Mouse (Mus musculus) brain, embryonic 18.5 days (tissue): ENCODE data around the gene Ddah1.

Experiments
- DNase-seq: peaks from one replicate; pipeline ENCODE4 v3.0.0-alpha.2; 2012; ENCODE audit warnings: low read depth, low spot score

Gene Ddah1

GRCm38 (mm10) chr3:145758561-145759378, at the start of gene Ddah1:
Ddah1 (plus strand) TSS chr3:145758675.
- no peak for DNase-seq

- no peak for DNase-seq
Measured at GRCm38 (mm10) chr3:145715923-145716322, 42.6 kb upstream of the Ddah1 start.

- no peak for DNase-seq
Measured at GRCm38 (mm10) chr3:145719660-145720059, 38.8 kb upstream of the Ddah1 start.

DNA sequence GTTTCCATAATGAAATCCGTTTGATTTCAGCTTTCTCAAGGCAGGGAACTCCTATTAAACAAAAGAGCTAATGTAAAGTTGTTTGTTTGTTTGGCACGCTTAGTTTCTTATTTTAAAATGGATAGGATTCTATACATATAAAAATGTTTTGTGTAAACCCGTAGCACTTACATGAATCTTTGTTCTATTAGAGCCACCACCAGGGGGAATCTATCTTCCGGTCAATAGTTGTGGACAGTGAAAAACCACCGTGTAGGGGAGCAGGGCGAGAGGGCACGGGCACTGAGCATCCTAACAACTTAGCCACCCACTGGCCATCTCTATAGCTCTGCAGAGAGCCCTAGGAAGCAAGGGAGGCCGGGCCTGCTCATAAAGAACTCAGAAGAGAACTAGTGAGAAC, 33.4 kb upstream of the Ddah1 start:
- no peak for DNase-seq

DNA sequence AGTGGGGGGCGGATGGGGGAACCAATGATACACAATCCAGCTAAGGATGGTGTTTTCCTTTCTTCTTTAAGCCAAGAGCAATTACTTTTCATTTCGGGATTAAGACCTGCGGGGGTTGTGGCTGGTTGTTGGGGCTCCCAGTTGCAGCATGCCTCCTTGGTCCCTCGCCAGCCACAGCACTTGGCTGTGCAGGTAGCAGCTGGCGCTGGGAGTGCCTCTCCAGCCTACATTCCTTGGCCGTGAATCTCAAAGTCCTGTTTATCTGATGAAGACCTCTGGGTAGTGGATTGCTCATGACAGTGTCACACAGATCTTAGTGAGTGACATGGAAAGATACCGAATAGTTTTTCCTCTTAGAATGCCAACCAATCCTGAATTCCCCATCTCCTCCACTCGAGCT, 30.1 kb upstream of the Ddah1 start:
- DNase-seq: no peak

DNA sequence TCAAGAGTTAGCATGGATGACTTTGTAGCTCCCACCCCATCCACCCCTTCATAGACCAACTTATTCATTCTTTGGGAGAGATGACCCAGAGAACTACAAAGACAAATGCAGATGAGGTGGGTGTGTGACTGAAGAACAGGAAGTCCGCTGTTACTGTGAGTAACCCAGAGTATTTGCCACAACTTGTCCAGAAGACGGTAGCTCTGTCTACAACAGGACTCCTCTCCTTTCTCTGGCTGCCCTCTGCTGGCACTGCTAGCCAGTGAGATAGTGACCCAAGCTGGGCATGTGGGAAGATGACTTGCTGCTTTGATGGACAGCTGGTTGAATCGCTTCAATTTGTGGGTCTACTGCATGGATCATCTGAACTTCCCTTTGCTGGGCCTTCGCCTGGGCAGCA, 28.9 kb upstream of the Ddah1 start:
- DNase-seq: no peak

DNA sequence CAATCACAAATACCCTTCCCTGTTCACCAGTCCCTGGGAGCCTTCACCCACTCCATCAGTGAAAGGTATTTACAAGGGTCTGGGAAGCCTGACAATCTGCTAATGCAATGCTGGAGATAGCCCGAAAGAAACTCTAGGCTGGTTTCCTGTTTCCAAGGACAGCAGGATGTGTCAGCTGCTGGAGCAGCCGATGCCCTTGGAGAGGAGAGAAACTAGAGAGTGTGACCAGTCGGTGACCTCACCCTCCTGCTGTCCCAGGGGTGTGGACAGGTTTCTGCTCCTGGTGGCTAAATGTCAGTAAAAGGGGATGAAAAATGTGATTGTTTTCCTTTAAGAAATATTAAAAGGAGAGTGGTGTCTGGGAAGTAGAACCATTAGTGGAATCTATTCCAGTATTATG, 28.4 kb upstream of the Ddah1 start:
- DNase-seq: no peak

DNA sequence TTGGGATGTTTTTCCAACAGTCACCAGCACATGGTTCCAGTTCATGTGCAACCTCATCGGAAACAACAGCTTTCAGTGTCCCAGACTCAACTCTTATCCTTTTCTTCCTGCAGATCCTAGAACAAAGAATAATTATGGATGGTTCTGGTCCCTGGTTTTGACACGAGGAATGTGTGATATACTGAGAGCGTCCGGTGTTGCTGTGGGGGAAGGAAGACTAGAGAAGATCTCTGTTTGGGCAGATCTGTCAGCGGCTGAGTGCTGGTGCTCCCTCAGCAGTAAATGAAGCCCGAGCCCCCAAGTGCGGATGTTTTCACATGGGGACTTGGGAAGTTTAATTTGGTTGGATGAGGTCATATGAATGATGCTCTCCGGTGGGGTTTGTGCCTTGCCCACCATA, 23.6 kb upstream of the Ddah1 start:
- no peak for DNase-seq

- DNase-seq: no peak
Measured at GRCm38 (mm10) chr3:145736562-145736961, 21.9 kb upstream of the Ddah1 start.

- DNase-seq: no peak
Measured at GRCm38 (mm10) chr3:145738662-145739061, 19.8 kb upstream of the Ddah1 start.

GRCm38 (mm10) chr3:145739904-145740303, 18.6 kb upstream of the Ddah1 start:
- no peak for DNase-seq

- DNase-seq: no peak
Measured at GRCm38 (mm10) chr3:145743050-145743449, 15.4 kb upstream of the Ddah1 start.

- no peak for DNase-seq
Measured at GRCm38 (mm10) chr3:145743476-145744027, 14.9 kb upstream of the Ddah1 start.

GRCm38 (mm10) chr3:145748626-145749025, 9.8 kb upstream of the Ddah1 start:
- DNase-seq: no peak

- DNase-seq: no peak
Measured at GRCm38 (mm10) chr3:145756457-145756856, 2.0 kb upstream of the Ddah1 start.

GRCm38 (mm10) chr3:145757177-145757576, 1.3 kb upstream of the Ddah1 start:
- DNase-seq: no peak

DNA sequence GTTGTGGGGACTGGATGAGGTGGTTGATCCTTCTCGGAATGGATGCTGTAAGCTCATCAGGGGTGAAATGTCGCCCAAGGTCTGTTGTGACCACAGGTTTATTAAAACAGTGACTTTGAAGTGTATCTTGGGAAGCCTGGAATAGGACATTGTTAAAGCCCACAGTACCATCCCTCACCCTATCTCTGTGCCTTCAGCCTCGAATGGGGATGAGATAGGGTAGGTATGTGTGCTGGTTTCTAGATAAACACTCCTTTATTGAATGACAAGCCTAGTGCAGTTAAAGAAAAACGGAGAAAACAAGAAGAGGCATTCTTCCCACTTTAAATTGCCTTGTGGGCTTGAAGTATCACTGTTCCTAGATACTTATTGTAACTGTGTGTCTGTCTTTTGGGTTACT, 631 bp upstream of the Ddah1 start:
- no peak for DNase-seq

DNA sequence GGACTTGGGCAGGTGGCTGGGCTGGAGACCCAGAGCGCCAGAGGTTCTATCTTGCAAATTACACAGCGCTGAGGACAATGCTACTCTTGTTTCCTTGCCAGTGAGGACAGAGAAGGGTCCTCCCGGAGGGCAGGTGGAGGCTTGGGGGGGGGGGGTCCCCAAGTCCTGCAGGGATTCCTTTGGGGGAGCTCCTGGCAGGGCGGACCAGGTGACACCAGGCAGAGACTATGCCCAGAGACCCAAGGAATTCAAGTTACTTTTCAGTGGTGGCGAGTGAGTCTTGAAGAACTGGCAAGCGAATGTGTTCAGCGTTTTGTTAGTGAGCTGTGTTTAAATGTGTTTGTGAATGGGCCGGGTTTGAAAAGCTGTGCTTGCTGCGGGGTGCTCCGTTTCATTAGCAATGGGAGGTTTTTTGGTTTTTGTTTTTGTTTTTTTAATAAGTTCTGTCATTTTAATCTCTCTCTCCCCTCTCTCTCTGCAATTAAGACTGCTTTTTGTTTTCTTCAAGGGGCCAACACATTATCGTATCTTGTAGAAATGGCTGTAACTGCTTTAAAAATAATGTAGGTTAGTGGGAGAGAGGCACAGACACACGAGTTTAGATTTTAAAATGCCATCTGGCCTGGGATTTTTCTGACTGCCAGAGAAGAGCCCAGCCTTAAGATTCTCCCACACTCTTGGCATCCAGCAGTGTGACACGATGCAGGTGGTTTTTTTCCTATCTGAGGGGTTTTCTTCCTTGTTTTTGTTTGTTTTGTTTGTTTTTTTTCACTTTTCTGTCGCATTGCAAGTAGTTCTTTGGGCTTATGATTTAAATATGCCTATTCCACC, 1.1 kb downstream of the Ddah1 start:
- no peak for DNase-seq

DNA sequence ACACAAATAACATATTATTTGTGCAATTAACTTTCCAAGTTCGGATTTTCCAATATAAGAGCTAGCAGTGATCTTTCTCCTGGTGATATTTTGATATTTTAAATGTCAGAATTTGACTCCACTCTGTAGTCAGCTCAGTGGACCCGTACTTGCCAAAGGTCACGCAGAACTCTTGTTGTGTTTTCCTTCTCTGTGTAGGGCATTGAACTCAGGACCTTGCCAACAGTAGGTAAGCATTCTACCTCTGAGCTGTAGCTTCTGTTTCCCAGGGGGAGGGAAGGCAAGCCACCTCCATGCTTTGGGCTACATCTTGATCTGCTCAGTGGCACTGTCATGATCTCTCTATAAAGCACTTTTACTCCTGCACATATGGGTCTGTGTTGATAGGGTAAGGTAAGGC, 2.1 kb downstream of the Ddah1 start:
- no peak for DNase-seq

- no peak for DNase-seq
Measured at GRCm38 (mm10) chr3:145761501-145762170, 3.2 kb downstream of the Ddah1 start.

DNA sequence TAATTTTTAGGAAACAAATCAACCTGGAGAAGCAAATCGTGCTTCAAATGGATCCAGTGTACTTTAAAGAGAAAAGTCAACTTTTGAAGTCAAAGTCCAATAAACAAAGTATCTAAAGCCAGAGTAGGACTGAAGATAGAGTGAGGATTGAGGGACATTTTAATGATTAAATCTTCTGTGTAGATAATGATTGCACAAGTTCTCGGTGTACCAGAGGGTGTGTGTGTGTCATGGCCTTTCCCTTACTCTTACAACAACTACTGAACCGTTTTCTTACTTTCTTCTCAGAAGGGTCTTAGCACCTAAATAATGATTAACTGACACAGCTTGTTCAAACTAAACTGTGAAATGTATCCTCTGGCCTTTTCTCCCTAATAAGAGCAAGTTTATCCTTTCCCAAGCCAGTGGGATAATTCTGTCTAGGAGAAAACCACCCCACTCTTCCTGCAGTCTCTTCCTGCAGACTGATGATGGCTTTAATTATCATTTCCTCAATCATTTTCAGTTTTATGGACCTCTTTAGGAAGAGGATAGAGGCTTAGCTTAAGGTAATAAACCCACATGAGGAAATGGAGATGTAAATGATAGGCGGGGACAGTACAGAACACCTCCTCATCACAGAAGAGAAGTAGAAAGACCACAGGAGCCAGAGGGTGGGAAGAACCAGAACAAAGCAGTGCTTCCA, 4.6 kb downstream of the Ddah1 start:
- DNase-seq: no peak

GRCm38 (mm10) chr3:145763642-145763972, 5.1 kb downstream of the Ddah1 start:
- DNase-seq: no peak
